Mouse (Mus musculus) small intestine, adult 2 months (tissue): ENCODE data around the gene Oas1c.
"Not testable (repeated sequence)": the region's sequence is repeated elsewhere in the genome, so short reads cannot be mapped to it uniquely, and the experiment has no call there.

Experiments used
- CTCF ChIP-seq: fragments of 200-500 bp; IDR thresholded peaks from 2 replicates; pipeline ENCODE4 v1.5.1; 2012; ENCODE audit warnings: low read depth, mild to moderate bottlenecking, control low read depth, inconsistent platforms, low read length, moderate library complexity, mixed read lengths; ENCODE audit not compliant: insufficient replicate concordance, insufficient read length; ENCODE audit errors: extremely low read depth
- POLR2A ChIP-seq: fragments of 200-500 bp; IDR thresholded peaks from 2 replicates; pipeline ENCODE4 v1.6.1; 2012; ENCODE audit warnings: low read depth, mild to moderate bottlenecking, control low read depth, inconsistent platforms, low read length, moderate library complexity

- not testable (repeated sequence) for TF ChIP-seq CTCF, POLR2A
Observed at GRCm38 (mm10) chr5:120798147-120798546, 14.2 kb downstream of the Oas1c start.
